Mouse (Mus musculus): ENCODE data around the gene Kcnh7.

The Kcnh7 gene

GRCm38 (mm10) chr2:62935273-62935874 is 248.7 kb downstream of the Kcnh7 start:
- no peak for DNase-seq (ENCODE audit: low read depth)

DNA sequence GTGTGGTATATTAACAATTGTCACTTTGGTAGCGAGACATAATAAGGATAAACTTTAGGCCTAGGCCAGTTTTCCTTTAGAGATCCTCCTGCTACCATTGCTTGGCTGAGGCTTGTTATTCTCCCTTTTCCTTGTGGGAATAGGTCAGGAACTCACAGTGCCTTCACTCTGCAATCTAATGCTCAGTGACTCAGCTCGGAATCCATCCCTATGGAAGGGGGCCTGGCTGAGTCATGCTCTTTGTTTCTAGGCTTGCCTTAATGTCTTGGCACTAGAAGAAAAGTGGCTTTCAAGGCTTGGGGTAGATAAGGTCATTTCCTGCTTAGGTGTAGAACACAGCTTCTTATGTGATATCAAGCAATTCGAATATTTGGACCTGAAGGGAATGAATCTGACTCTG is 255.6 kb downstream of the Kcnh7 start:
- no peak for DNase-seq (ENCODE audit: low read depth)

DNA sequence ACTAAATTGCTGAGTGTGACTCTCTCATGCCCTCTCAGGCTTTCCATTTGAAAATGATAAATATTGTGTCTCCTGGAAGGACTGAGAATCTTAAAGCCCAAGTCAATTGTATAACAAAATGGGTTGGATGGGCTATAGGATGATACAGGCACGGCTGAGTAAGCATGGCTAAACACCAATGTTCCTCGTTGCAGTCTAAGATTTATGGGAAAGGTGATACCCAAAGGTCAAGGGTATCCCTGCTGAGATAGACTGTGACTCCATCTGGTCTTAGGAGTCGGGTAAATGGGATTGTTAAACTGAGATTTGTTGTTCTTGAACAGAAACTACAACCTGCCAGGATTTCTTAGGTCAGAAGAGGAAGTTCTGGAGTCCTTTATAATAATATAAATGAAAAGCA is 256.0 kb downstream of the Kcnh7 start:
- no peak for DNase-seq (ENCODE audit: low read depth)

DNA sequence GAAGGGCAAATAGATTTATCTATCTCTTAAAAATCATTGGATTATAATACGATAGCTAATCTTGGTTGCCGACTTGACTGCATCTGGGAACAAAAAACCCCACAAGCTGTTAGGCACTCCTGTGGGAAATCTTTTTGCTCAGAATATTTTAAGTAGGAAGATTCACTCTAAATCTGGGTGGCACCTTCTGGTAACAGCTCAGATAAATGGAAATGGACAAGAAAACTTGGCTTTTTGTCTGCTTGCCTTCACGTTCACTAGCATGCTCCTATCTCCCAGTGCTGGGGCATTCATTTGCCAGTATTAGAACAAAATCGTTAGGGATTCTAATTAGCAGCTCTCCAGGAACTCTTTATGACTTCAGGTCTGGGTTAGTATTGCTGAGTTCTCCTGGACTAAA is 260.3 kb downstream of the Kcnh7 start:
- DNase-seq (ENCODE audit: low read depth), result no peak

- DNase-seq (ENCODE audit: low read depth), result no peak
These were observed 276.4 kb downstream of the Kcnh7 start for GRCm38 (mm10) chr2:62907688-62908087.

DNA sequence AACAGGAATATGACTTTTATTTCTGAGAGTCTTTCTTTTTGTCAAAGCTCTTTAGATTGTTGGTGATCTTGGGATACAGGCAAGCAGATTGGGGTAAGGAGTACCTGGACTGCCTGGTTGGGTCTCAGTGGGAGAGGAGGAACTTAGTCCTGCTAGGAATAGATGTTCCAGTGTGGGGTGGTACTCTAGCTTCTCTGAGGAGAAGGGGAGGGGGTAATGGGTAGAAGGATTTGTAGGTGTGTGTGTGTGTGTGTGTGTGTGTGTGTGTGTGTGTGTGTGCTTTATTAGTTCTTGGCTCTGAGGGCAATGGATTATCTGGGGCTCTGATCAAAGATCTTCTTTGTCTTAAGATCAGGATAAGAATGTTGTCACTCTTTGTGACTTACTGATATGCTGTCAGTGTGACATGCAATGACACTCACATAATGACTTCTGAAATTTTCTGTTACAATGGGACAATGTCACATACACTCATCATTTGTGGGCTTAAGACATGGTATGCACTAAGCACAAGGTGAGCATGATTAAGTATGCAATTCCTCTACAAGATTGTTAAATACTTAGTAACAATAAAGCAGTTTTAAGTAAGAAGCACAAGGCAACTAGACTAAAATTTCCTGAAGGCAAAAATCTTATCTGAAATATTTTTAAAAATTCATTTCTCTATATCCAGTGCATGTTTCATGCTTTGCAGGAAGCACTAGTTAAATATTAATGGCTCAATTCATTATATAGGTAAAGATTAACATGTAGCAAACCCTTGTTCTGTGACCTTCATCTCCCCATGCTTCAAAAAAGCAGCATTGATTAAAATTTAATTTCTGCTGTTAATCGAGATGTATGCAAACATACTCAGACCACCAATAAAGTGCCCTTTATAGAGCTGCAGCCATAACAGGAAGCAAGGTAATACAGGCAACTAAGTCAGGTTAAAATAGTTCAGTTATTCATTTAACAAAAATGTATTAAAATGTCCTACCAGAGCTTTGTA is 281.4 kb downstream of the Kcnh7 start:
- no peak for DNase-seq (ENCODE audit: low read depth)

DNA sequence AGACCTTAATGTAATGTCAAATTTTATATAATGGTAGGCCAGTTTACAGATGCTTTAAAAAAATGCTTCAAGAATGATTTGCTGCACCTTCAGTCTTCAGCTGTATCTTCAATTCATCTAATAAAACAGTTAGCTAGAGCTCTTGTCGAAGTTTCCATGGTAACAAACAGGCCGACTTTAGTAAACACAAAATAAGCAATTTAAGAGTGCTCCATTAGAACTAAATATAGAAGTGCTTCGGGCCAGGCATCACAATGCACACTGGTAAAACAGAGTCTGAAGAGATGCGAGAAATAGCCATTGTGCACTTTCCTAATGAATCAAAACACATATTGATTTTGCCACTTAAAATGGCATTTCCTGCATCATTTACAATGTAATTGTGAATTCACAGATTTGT is 305.3 kb downstream of the Kcnh7 start:
- no peak for DNase-seq (ENCODE audit: low read depth)

DNA sequence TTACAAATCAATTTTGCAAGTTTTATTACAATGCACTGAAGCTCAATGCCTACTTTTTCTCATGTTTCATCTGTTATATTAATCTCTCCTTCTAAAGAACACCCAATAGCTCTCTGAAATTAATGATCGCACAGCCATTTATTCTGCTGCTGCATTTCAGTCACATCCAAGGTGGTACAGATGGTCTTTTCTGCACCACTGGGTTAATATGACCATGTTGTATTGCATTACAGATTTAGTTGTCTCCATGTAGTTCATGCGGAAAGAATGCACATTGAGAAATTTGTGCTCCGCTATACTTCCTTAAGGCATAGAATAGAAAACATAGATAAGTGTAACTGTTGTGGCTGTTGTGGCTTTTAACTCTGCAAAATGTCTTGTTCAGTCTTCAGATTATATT is 328.7 kb downstream of the Kcnh7 start:
- DNase-seq (ENCODE audit: low read depth), result no peak

GRCm38 (mm10) chr2:62842630-62843029 is 341.5 kb downstream of the Kcnh7 start:
- DNase-seq (ENCODE audit: low read depth), result no peak

DNA sequence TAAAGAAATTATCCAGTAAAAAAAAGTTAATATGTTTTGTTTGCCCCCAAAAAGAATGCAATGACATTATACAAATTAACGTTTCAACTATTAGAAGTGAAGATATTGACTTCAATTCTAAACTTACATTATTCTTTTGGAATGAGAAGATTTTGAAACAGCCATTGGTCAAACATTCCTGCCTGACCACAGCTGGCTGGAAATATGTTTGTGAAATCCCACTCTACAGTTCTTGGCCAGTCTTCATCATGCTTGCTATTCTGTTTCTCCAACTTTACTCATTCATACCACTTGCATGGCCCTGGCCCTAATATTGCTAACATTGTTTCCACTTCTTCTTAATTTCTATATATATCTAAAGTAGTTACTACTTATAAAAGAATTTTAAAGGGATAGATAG is 349.8 kb downstream of the Kcnh7 start:
- DNase-seq (ENCODE audit: low read depth), result no peak

DNA sequence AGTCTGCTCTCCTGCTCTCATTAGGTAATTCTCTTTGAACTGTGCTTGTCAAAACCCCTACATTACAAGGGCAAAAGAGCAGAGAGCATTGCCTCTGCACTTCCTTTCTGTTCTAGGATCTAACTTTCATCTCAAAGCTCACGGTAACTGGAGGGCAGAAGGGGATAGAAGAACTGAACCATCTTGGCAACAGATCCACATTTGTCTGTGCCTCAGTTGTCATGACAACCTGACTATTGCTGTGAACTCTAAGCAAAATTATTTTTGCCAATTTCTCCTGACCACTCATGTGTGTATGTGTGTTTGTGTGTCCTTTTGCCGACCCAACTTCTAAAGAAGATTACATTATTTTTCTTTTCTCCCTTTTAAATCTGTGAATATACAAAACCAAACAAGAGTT is 364.9 kb downstream of the Kcnh7 start:
- no peak for DNase-seq (ENCODE audit: low read depth)

GRCm38 (mm10) chr2:62816016-62816415 is 368.1 kb downstream of the Kcnh7 start:
- DNase-seq (ENCODE audit: low read depth), result no peak

DNA sequence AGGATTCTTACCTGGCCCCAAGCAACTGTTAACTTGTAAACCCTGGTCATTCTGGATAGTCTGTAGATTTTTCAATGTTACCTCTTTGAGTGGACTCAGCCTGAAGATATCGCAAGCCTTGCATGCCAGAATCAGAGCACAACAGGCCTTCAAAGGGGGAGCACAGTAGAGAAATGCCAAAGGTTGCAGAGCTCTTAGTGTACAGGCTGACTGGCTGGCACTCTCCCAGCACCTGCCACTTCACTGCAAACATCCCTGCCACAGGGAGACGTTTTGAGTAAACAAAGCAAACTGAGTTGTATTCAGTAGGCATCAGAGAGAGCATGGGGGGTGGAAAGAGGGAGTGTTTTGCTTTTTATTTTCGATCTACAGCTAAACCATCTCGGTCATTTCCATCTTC is 375.3 kb downstream of the Kcnh7 start:
- no peak for DNase-seq (ENCODE audit: low read depth)

DNA sequence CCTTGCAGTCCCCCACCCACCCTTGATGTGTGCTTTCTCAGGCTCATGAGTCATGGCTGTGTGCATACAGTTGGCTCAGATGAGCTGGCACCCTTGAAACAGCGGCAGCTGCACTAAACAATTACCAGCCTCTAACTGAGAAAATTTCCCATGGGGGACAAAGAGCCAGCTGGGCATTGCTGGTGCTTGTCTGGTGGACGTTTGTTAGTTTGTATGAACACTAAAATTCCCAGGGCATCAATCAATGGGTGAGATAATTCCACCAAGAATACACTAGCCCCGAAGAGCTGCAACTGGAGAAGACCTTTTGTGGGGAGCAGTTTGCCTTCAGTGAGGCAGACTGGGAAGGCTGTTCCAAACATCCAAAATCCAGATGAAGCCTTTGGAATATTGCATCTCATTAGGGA is 376.6 kb downstream of the Kcnh7 start:
- no peak for DNase-seq (ENCODE audit: low read depth)

GRCm38 (mm10) chr2:62806931-62807330 is 377.2 kb downstream of the Kcnh7 start:
- DNase-seq (ENCODE audit: low read depth), result no peak

GRCm38 (mm10) chr2:62804030-62804429 is 380.1 kb downstream of the Kcnh7 start:
- DNase-seq (ENCODE audit: low read depth), result no peak

GRCm38 (mm10) chr2:62784460-62785038 is 399.5 kb downstream of the Kcnh7 start:
- no peak for DNase-seq (ENCODE audit: low read depth)

GRCm38 (mm10) chr2:62746256-62746655 is 437.8 kb downstream of the Kcnh7 start:
- DNase-seq (ENCODE audit: low read depth), result peak; percentile 61

GRCm38 (mm10) chr2:62743098-62743497 is 441.0 kb downstream of the Kcnh7 start:
- DNase-seq (ENCODE audit: low read depth), result no peak

- no peak for DNase-seq (ENCODE audit: low read depth)
These were observed 453.4 kb downstream of the Kcnh7 start for GRCm38 (mm10) chr2:62730671-62731070.

DNA sequence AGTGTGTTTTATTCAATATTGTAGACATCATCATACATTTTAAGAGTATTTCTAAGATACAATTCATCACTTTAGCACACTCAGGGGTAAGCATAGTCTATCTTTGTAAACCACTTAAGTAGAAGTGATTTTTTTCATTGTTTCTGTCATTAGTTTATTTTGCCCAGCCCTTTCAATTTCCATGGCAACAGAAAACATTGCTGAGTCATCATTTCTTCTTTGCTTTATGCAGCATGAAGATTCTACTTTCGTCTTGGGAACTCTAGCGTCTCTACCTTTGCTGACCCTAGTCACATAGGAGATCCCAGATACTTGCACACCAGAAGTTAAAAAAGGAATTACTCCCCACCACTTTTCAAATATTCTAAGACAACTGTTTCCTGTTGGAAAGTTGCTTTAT is 456.4 kb downstream of the Kcnh7 start:
- no peak for DNase-seq (ENCODE audit: low read depth)

DNA sequence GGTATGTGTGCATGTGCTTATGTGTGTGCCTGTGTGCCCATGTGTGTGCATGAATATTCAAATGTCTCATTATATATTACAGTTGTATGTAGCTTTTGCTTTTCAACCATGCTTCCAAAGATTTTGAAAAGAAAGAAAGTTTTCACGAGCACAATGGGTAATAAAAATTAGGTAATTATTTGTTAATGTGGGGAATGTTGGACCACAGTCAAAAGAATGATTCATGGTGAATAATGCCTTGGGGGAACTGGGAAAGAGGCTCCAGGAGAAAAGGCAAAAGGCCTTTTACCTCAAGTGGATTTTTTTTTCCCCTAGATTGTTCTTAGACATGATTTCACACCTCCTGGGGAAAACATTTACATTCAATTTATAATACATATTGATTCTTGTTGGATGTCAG is 458.1 kb downstream of the Kcnh7 start:
- no peak for DNase-seq (ENCODE audit: low read depth)

GRCm38 (mm10) chr2:62718411-62718810 is 465.7 kb downstream of the Kcnh7 start:
- DNase-seq (ENCODE audit: low read depth), result no peak

All from 416B (cell line).